Mouse (Mus musculus): Measurements from ENCODE around the gene Lpp. TPM values are rescaled to one million over a fixed set of nuclear protein-coding genes. Genes with fewer than 3 reads are reported as not detected.

The Lpp gene
- polyA plus RNA-seq, 1 experiment: 176 TPM

GRCm38 (mm10) chr16:25041165-25041564 lies 647.9 kb downstream of the Lpp start:
- Histone ChIP-seq H3K36me3 (ENCODE audit: control insufficient read depth, insufficient read depth, low read length) (no peaks in the 10 kb centered on the region), H3K27me3 (ENCODE audit: control insufficient read depth, insufficient read depth, low read length) (no peaks in the 10 kb centered on the region), H3K4me1 (ENCODE audit: control insufficient read depth, insufficient read depth, low read length) (peaks cover 6% of the 10 kb centered on the region; the same call in 1 of the 2 replicates), H3K4me3 (ENCODE audit: control insufficient read depth, low read depth, low read length) (no peak overlapping the region), H3K27ac (ENCODE audit: control insufficient read depth, insufficient read depth, low read depth, low read length) (no peak overlapping the region)
- TF ChIP-seq POLR2A (IDR thresholded peaks at IDR 0.05; ENCODE audit: control insufficient read depth, low read depth, low read length): no peak
- TF ChIP-seq CTCF (IDR thresholded peaks at IDR 0.05; ENCODE audit: control insufficient read depth, insufficient read depth, insufficient replicate concordance, low read depth, low read length): no peak

- Histone ChIP-seq H3K27ac (ENCODE audit: control insufficient read depth, insufficient read depth, low read depth, low read length) (no peak overlapping the region), H3K4me1 (ENCODE audit: control insufficient read depth, insufficient read depth, low read length) (peaks cover 6% of the 10 kb centered on the region; the same call in 1 of the 2 replicates), H3K36me3 (ENCODE audit: control insufficient read depth, insufficient read depth, low read length) (no peaks in the 10 kb centered on the region), H3K27me3 (ENCODE audit: control insufficient read depth, insufficient read depth, low read length) (no peaks in the 10 kb centered on the region), H3K4me3 (ENCODE audit: control insufficient read depth, low read depth, low read length) (no peak overlapping the region)
- TF ChIP-seq POLR2A (IDR thresholded peaks at IDR 0.05; ENCODE audit: control insufficient read depth, low read depth, low read length): no peak
- TF ChIP-seq CTCF (IDR thresholded peaks at IDR 0.05; ENCODE audit: control insufficient read depth, insufficient read depth, insufficient replicate concordance, low read depth, low read length): no peak
Observed at GRCm38 (mm10) chr16:25041855-25042529, 648.7 kb downstream of the Lpp start.

All from testis, adult 2 months (tissue).